Mouse (Mus musculus): ENCODE results near the gene Sdad1. TPM values are rescaled to one million over a fixed set of nuclear protein-coding genes. Genes with fewer than 3 reads are reported as not detected.

The Sdad1 gene
- polyA plus RNA-seq, 1 experiment from 2014 or later = 8.9 TPM

- H3K79me2 ChIP-seq (ENCODE audit: inconsistent target) = no peaks in the 10 kb centered on the region
- H3K4me3 ChIP-seq (ENCODE audit: inconsistent target) = no peak overlapping the region
- H3K36me3 ChIP-seq (ENCODE audit: inconsistent target) = peaks cover 22% of the 10 kb centered on the region
- 63% methylated on average over 3 of the region's 3 CpGs for WGBS (ENCODE audit: missing documents)
- no peak overlapping the region for H3K27ac ChIP-seq
These were observed 27.2 kb downstream of the Sdad1 start for GRCm38 (mm10) chr5:92283107-92283506.

DNA sequence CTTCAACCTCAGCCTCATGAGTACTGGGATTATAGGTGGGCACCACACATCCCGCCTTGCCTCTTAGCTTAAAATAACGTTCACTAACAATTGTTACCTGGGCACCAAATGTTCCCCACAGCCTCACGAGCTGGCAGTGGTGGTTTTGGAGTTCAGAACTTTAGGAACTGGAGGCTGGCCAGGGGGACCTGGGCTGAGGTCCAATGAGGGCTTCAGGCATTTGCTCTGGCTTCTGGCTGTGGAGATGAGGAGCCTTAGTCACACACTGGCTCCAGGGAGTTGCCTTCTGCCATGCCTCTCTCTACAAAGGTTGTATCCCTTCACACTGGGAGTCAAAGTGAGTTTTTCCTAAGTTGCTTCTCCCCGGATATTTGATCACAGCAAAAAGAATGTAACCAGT, 27.7 kb downstream of the Sdad1 start:
- H3K27ac ChIP-seq = no peak overlapping the region
- H3K36me3 ChIP-seq (ENCODE audit: inconsistent target) = peaks cover 17% of the 10 kb centered on the region
- 79% methylated on average over 4 of the region's 4 CpGs for WGBS (ENCODE audit: missing documents)

GRCm38 (mm10) chr5:92278942-92279537, 31.2 kb downstream of the Sdad1 start:
- WGBS (ENCODE audit: missing documents) = under 1% methylated on average over 8 of the region's 10 CpGs
- H3K36me3 ChIP-seq (ENCODE audit: inconsistent target) = no peaks in the 10 kb centered on the region
- no peak overlapping the region for H3K4me3 ChIP-seq (ENCODE audit: inconsistent target)
- no peaks in the 10 kb centered on the region for H3K79me2 ChIP-seq (ENCODE audit: inconsistent target)
- peak overlapping the region; percentile 62 for H3K27ac ChIP-seq

More for the DNA sequence above, 27.7 kb downstream of the Sdad1 start:
- Histone ChIP-seq H3K79me2 (ENCODE audit: inconsistent target) (no peaks in the 10 kb centered on the region), H3K4me3 (ENCODE audit: inconsistent target) (no peak overlapping the region)

GRCm38 (mm10) chr5:92277437-92278394, 32.6 kb downstream of the Sdad1 start, which contains the start of gene Naaa:
Gene Naaa (minus strand): TSS chr5:92278170.
- Histone ChIP-seq H3K79me2 (ENCODE audit: inconsistent target) (no peaks in the 10 kb centered on the region), H3K36me3 (ENCODE audit: inconsistent target) (no peaks in the 10 kb centered on the region), H3K4me3 (ENCODE audit: inconsistent target) (peak within 1 kb of the TSS; percentile 38), H3K27ac (peak within 1 kb of the TSS; percentile 62)
- 2% methylated on average over 54 of the region's 54 CpGs for WGBS (ENCODE audit: missing documents)

GRCm38 (mm10) chr5:92270496-92270895, 39.8 kb downstream of the Sdad1 start:
- no peak overlapping the region for H3K4me3 ChIP-seq (ENCODE audit: inconsistent target)
- no peaks in the 10 kb centered on the region for H3K36me3 ChIP-seq (ENCODE audit: inconsistent target)
- WGBS (ENCODE audit: missing documents) = 30% methylated on average over 7 of the region's 7 CpGs
- H3K27ac ChIP-seq = no peak overlapping the region
- H3K79me2 ChIP-seq (ENCODE audit: inconsistent target) = no peaks in the 10 kb centered on the region

DNA sequence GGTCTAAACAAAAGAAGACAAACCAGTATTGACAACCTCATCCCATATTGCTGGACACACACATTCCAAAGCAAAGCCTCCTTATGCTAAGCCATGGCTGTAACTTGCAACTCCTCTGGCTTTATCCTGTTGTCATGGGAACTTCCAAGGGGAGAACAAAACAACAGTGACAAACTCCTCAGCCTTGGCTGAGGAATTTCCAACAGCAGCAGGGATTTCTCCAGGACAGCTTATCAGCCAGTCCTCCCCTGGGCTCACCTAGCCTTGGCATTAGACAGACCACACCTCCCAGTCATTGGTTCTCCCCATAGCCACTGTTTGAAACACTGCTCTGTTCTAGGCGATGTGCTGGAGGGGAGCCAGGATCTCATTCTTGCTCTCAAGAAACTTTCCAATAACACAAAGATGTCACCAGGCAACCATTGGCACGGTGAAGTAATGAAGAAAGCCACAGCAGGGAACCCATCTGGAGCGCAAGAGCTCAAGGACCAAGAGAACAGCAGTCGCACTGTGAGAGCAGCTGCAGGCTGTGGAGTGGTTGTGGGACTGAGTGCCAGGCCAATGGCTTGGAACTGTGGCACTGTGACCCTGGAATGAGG, 46.4 kb downstream of the Sdad1 start:
- Histone ChIP-seq H3K79me2 (ENCODE audit: inconsistent target) (no peaks in the 10 kb centered on the region), H3K4me3 (ENCODE audit: inconsistent target) (no peak overlapping the region), H3K27ac (no peak overlapping the region), H3K36me3 (ENCODE audit: inconsistent target) (peaks cover 6% of the 10 kb centered on the region; the same call in 1 of the 2 replicates)
- 96% methylated on average over 4 of the region's 4 CpGs for WGBS (ENCODE audit: missing documents)

- no peak overlapping the region for H3K27ac ChIP-seq
- WGBS (ENCODE audit: missing documents) = 81% methylated on average over 8 of the region's 8 CpGs
- H3K4me3 ChIP-seq (ENCODE audit: inconsistent target) = no peak overlapping the region
- peaks cover 8% of the 10 kb centered on the region; the same call in 1 of the 2 replicates for H3K36me3 ChIP-seq (ENCODE audit: inconsistent target)
- H3K79me2 ChIP-seq (ENCODE audit: inconsistent target) = no peaks in the 10 kb centered on the region
These were observed 47.6 kb downstream of the Sdad1 start for GRCm38 (mm10) chr5:92262646-92263045.

- WGBS (ENCODE audit: missing documents) = 81% methylated on average over 6 of the region's 6 CpGs
- no peak within 1 kb of the TSS for H3K4me3 ChIP-seq (ENCODE audit: inconsistent target)
- H3K36me3 ChIP-seq (ENCODE audit: inconsistent target) = 0 out of 2 replicates have a peak, but pooled peaks cover 4% of the 10 kb centered on the region
- H3K27ac ChIP-seq = no peak within 1 kb of the TSS
- no peaks in the 10 kb centered on the region for H3K79me2 ChIP-seq (ENCODE audit: inconsistent target)
These were observed 54.1 kb downstream of the Sdad1 start, which contains the start of gene Ppef2 for GRCm38 (mm10) chr5:92256218-92256617. Gene Ppef2 (minus strand): TSS chr5:92256278.

DNA sequence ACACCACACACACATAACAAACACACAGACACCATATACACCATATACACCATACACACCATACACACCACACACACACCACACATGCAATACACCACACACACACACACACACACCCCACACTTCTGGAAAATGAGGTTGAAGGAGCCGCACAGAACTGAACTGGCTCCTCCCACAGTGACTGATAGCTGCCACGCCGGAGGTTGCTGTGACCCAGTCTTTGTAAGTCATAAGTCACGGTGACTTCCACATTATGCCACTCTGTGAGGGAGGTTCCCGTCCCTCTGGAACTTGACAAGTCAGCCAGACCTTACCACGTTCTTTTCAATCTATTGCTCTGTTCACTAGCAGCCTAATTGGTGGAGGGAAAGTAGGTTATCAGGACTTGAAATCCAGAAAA, 55.8 kb downstream of the Sdad1 start:
- WGBS (ENCODE audit: missing documents) = 9% methylated on average over 6 of the region's 6 CpGs

GRCm38 (mm10) chr5:92252797-92253343, 57.4 kb downstream of the Sdad1 start:
- no peak overlapping the region for H3K4me3 ChIP-seq (ENCODE audit: inconsistent target)
- WGBS (ENCODE audit: missing documents) = 56% methylated on average over 18 of the region's 18 CpGs

More for the DNA sequence above, 55.8 kb downstream of the Sdad1 start:
- H3K79me2 ChIP-seq (ENCODE audit: inconsistent target) = no peaks in the 10 kb centered on the region
- H3K36me3 ChIP-seq (ENCODE audit: inconsistent target) = 0 out of 2 replicates have a peak, but pooled peaks cover 4% of the 10 kb centered on the region
- H3K4me3 ChIP-seq (ENCODE audit: inconsistent target) = no peak overlapping the region
- H3K27ac ChIP-seq = no peak overlapping the region

GRCm38 (mm10) chr5:92252031-92252430, 58.2 kb downstream of the Sdad1 start:
- Histone ChIP-seq H3K4me3 (ENCODE audit: inconsistent target) (no peak overlapping the region), H3K27ac (no peak overlapping the region), H3K36me3 (ENCODE audit: inconsistent target) (no peaks in the 10 kb centered on the region), H3K79me2 (ENCODE audit: inconsistent target) (no peaks in the 10 kb centered on the region)
- WGBS (ENCODE audit: missing documents) = 94% methylated on average over 6 of the region's 6 CpGs

More at GRCm38 (mm10) chr5:92252797-92253343, 57.4 kb downstream of the Sdad1 start:
- Histone ChIP-seq H3K27ac (no peak overlapping the region), H3K79me2 (ENCODE audit: inconsistent target) (no peaks in the 10 kb centered on the region), H3K36me3 (ENCODE audit: inconsistent target) (no peaks in the 10 kb centered on the region)

- Histone ChIP-seq H3K4me3 (ENCODE audit: inconsistent target) (no peak overlapping the region), H3K27ac (no peak overlapping the region), H3K36me3 (ENCODE audit: inconsistent target) (no peaks in the 10 kb centered on the region), H3K79me2 (ENCODE audit: inconsistent target) (no peaks in the 10 kb centered on the region)
- 85% methylated on average over 11 of the region's 11 CpGs for WGBS (ENCODE audit: missing documents)
These were observed 61.7 kb downstream of the Sdad1 start for GRCm38 (mm10) chr5:92248614-92249013.

GRCm38 (mm10) chr5:92245483-92245882, 64.8 kb downstream of the Sdad1 start:
- no peaks in the 10 kb centered on the region for H3K36me3 ChIP-seq (ENCODE audit: inconsistent target)
- no peak overlapping the region for H3K27ac ChIP-seq
- no peak overlapping the region for H3K4me3 ChIP-seq (ENCODE audit: inconsistent target)
- H3K79me2 ChIP-seq (ENCODE audit: inconsistent target) = no peaks in the 10 kb centered on the region
- 3% methylated on average over 9 of the region's 9 CpGs for whole genome bisulfite sequencing (ENCODE audit: missing documents)

- H3K79me2 ChIP-seq (ENCODE audit: inconsistent target) = no peaks in the 10 kb centered on the region
- no peak overlapping the region for H3K27ac ChIP-seq
- WGBS (ENCODE audit: missing documents) = 91% methylated on average over 2 of the region's 2 CpGs
- H3K4me3 ChIP-seq (ENCODE audit: inconsistent target) = no peak overlapping the region
- H3K36me3 ChIP-seq (ENCODE audit: inconsistent target) = no peaks in the 10 kb centered on the region
These were observed 65.4 kb downstream of the Sdad1 start for GRCm38 (mm10) chr5:92244900-92245299.
